Mouse (Mus musculus): Measurements from ENCODE around the gene Cfap45. TPM values are rescaled to one million over a fixed set of nuclear protein-coding genes. Genes with fewer than 3 reads are reported as not detected.

The Cfap45 gene
- polyA plus RNA-seq, 1 experiment = 0.20 TPM

DNA sequence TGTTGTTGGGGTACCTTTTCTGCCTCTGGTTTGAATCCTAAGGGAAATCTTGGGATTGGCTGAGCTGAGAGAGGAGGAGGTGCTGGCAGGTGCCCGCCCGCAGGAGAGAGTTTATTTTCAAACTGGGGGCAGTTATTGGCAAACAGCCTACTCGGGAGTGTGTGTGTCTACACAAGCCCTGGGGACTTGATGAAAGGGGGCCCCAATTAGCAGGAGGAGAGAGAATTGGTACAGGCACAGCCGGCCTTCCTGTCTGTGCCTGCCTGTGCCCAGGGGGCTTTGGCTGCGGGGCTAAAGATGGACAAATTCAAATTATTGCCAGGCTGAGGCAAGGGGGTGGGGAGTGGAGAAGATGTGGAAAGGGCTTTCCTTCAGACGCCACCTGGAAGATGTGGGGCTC lies 34.8 kb upstream of the Cfap45 start:
- no peak for DNase-seq (ENCODE audit: low read depth in 1 of 2, low spot score in 2 of 2)
- whole genome bisulfite sequencing = 78% methylated on average over 6 of the region's 6 CpGs
- TF ChIP-seq POLR2A (IDR thresholded peaks at IDR 0.05; ENCODE audit: low read depth, low read length) = no peak
- TF ChIP-seq CTCF (IDR thresholded peaks at IDR 0.05; ENCODE audit: extremely low read depth, insufficient read depth, insufficient read length, insufficient replicate concordance) = no peak
- Histone ChIP-seq H3K27me3 (ENCODE audit: control insufficient read depth, insufficient read depth, low read length) (no peaks in the 10 kb centered on the region), H3K36me3 (ENCODE audit: control insufficient read depth, insufficient read depth, low read length) (no peaks in the 10 kb centered on the region), H3K4me1 (ENCODE audit: control insufficient read depth, insufficient read depth, insufficient read length) (peaks cover 7% of the 10 kb centered on the region; the same call in 1 of the 2 replicates), H3K27ac (ENCODE audit: insufficient read depth, low read length) (no peak overlapping the region), H3K4me3 (ENCODE audit: extremely low read depth, insufficient read depth, insufficient read length) (no peak overlapping the region)

DNA sequence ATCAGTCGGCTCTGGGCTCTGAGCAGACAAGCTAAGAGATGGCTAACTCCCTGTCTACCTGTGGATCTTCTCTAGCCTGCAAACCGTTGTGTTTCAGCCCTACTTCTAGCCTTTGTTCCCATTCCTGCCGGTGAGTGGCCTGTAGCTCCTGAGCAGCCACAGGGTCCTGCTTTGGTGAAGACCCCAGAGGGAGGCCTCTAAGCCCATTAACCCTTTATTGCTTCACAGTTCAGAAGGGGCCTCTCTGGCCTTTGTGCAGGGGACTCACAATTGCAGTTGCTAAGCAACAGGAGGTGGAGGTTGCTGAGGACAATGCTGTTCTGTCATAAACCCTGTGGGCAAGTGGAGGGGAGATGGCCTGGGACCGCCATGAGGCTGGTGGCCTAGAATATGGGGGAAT lies 34.4 kb upstream of the Cfap45 start:
- WGBS = 78% methylated on average over 4 of the region's 4 CpGs
- H3K27me3 ChIP-seq (ENCODE audit: control insufficient read depth, insufficient read depth, low read length) = no peaks in the 10 kb centered on the region

DNA sequence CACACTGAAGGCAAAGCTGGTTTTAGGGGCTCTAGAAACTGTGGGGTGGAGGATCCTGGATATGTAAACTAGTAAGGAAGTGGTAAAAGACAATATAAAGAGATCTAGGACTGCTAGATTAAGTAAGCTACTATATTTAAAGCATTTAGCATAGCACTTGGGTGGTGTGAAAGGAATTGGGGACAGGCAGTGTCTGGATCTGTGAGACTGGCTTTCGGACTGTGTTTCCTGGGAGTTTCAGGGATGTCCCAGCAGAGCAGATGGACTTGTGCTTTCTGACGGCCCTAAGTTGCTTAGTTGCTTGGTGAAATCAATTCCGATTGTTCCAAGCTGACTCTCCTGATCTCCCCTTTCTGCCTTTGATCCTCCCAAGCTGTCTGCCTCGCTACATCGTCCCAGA lies 34.0 kb upstream of the Cfap45 start:
- WGBS = 87% methylated on average over 5 of the region's 5 CpGs
- Histone ChIP-seq H3K4me1 (ENCODE audit: control insufficient read depth, insufficient read depth, insufficient read length) (peaks cover 4% of the 10 kb centered on the region; the same call in 1 of the 2 replicates), H3K36me3 (ENCODE audit: control insufficient read depth, insufficient read depth, low read length) (no peaks in the 10 kb centered on the region), H3K27ac (ENCODE audit: insufficient read depth, low read length) (no peak overlapping the region), H3K4me3 (ENCODE audit: extremely low read depth, insufficient read depth, insufficient read length) (no peak overlapping the region), H3K27me3 (ENCODE audit: control insufficient read depth, insufficient read depth, low read length) (no peaks in the 10 kb centered on the region)
- TF ChIP-seq POLR2A (IDR thresholded peaks at IDR 0.05; ENCODE audit: low read depth, low read length) (no peak), CTCF (IDR thresholded peaks at IDR 0.05; ENCODE audit: extremely low read depth, insufficient read depth, insufficient read length, insufficient replicate concordance) (no peak)
- no peak for DNase-seq (ENCODE audit: low read depth in 1 of 2, low spot score in 2 of 2)

More for the DNA sequence above, 34.4 kb upstream of the Cfap45 start:
- no peak overlapping the region for H3K27ac ChIP-seq (ENCODE audit: insufficient read depth, low read length)
- no peaks in the 10 kb centered on the region for H3K36me3 ChIP-seq (ENCODE audit: control insufficient read depth, insufficient read depth, low read length)
- no peak overlapping the region for H3K4me3 ChIP-seq (ENCODE audit: extremely low read depth, insufficient read depth, insufficient read length)
- peaks cover 7% of the 10 kb centered on the region; the same call in 1 of the 2 replicates for H3K4me1 ChIP-seq (ENCODE audit: control insufficient read depth, insufficient read depth, insufficient read length)
- no peak for DNase-seq (ENCODE audit: low read depth in 1 of 2, low spot score in 2 of 2)
- TF ChIP-seq POLR2A (IDR thresholded peaks at IDR 0.05; ENCODE audit: low read depth, low read length) (no peak), CTCF (IDR thresholded peaks at IDR 0.05; ENCODE audit: extremely low read depth, insufficient read depth, insufficient read length, insufficient replicate concordance) (no peak)

DNA sequence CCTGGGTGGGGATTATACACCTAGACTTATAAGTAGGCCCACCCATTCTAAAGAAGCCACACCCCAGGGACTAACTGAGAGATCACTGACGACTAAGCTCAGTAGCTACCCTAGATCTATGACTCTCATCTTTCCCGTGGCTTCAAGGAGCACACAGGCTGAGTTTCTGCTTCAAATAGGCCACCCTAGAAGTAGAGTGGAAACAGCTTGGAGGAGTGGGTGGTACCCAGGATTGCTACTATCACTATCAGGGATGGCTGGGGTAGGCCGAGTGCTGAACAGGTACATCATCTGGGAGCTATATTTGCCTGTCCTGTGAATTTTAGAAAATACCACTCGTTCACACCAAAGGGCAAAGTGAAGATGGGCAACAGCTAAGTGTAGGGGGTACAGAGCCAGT lies 32.7 kb upstream of the Cfap45 start:
- TF ChIP-seq CTCF (IDR thresholded peaks at IDR 0.05; ENCODE audit: extremely low read depth, insufficient read depth, insufficient read length, insufficient replicate concordance) = no peak
- TF ChIP-seq POLR2A (IDR thresholded peaks at IDR 0.05; ENCODE audit: low read depth, low read length) = no peak
- H3K27me3 ChIP-seq (ENCODE audit: control insufficient read depth, insufficient read depth, low read length) = no peaks in the 10 kb centered on the region
- no peak for DNase-seq (ENCODE audit: low read depth in 1 of 2, low spot score in 2 of 2)
- H3K27ac ChIP-seq (ENCODE audit: insufficient read depth, low read length) = no peak overlapping the region
- no peak overlapping the region for H3K4me3 ChIP-seq (ENCODE audit: extremely low read depth, insufficient read depth, insufficient read length)
- 85% methylated on average over 4 of the region's 4 CpGs for WGBS
- no peaks in the 10 kb centered on the region; the same call in 1 of the 2 replicates for H3K4me1 ChIP-seq (ENCODE audit: control insufficient read depth, insufficient read depth, insufficient read length)
- no peaks in the 10 kb centered on the region for H3K36me3 ChIP-seq (ENCODE audit: control insufficient read depth, insufficient read depth, low read length)

DNA sequence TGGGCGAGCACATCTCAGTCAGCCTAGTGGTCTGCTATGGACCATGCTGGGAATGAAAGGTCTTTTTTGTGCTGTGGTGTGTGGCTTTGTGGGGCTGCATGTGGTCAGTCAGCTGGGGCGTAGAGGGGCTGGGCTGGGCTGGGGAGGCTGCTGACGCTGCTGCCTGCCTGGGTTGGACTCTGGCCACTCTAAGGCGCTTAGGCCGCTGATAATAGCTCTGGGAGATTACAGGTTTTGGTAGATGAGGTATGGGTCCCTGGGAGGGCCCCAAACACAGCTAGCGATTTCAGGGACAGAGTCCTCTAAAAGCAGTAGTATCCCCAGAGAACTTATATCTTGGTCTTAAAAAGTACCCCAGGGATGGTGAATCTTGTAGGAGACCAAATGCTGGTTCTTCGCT lies 31.8 kb upstream of the Cfap45 start:
- TF ChIP-seq POLR2A (IDR thresholded peaks at IDR 0.05; ENCODE audit: low read depth, low read length) = no peak
- TF ChIP-seq CTCF (IDR thresholded peaks at IDR 0.05; ENCODE audit: extremely low read depth, insufficient read depth, insufficient read length, insufficient replicate concordance) = no peak

DNA sequence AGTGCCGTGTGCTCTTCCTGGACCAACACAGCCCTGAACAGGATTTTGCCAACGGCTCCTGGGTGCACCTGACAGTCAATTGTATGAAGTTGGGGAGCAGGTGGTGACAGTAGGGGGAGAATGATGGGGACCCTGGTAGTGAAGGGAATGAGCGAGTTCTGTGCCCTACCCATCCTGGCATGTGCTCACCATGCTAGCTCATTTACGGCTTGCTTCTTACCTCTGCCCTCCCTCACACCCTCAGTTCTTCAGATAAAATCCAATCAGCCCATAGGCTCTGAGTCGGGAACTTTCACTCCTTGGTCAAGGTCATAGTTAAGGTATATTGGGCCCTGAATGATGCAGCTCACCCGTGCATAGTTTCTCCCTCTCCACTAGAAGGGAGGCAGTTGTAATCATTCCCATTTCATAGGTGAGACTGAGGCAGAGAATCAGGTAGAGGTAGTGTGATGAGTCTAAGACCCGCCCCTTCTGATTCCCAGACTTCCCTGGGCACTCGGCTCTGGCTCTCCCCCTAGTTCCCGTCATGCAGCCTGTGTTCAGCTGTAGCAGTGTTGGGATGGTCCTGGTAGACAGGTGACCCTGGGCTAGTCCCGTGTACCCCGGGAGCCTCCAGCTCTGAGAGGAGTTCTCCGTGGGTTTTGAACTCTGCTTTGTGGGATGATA lies 30.9 kb upstream of the Cfap45 start:
- Histone ChIP-seq H3K4me1 (ENCODE audit: control insufficient read depth, insufficient read depth, insufficient read length) (no peaks in the 10 kb centered on the region; the same call in 1 of the 2 replicates), H3K27ac (ENCODE audit: insufficient read depth, low read length) (no peak overlapping the region), H3K4me3 (ENCODE audit: extremely low read depth, insufficient read depth, insufficient read length) (no peak overlapping the region), H3K27me3 (ENCODE audit: control insufficient read depth, insufficient read depth, low read length) (no peaks in the 10 kb centered on the region), H3K36me3 (ENCODE audit: control insufficient read depth, insufficient read depth, low read length) (no peaks in the 10 kb centered on the region)
- WGBS = 71% methylated on average over 12 of the region's 12 CpGs
- DNase-seq (ENCODE audit: low read depth in 1 of 2, low spot score in 2 of 2) = no peak
- TF ChIP-seq POLR2A (IDR thresholded peaks at IDR 0.05; ENCODE audit: low read depth, low read length) (no peak), CTCF (IDR thresholded peaks at IDR 0.05; ENCODE audit: extremely low read depth, insufficient read depth, insufficient read length, insufficient replicate concordance) (no peak)

More for the DNA sequence above, 31.8 kb upstream of the Cfap45 start:
- Histone ChIP-seq H3K27ac (ENCODE audit: insufficient read depth, low read length) (no peak overlapping the region), H3K36me3 (ENCODE audit: control insufficient read depth, insufficient read depth, low read length) (no peaks in the 10 kb centered on the region), H3K4me3 (ENCODE audit: extremely low read depth, insufficient read depth, insufficient read length) (no peak overlapping the region), H3K27me3 (ENCODE audit: control insufficient read depth, insufficient read depth, low read length) (no peaks in the 10 kb centered on the region), H3K4me1 (ENCODE audit: control insufficient read depth, insufficient read depth, insufficient read length) (no peaks in the 10 kb centered on the region; the same call in 1 of the 2 replicates)
- no peak for DNase-seq (ENCODE audit: low read depth in 1 of 2, low spot score in 2 of 2)
- WGBS = 81% methylated on average over 7 of the region's 7 CpGs

DNA sequence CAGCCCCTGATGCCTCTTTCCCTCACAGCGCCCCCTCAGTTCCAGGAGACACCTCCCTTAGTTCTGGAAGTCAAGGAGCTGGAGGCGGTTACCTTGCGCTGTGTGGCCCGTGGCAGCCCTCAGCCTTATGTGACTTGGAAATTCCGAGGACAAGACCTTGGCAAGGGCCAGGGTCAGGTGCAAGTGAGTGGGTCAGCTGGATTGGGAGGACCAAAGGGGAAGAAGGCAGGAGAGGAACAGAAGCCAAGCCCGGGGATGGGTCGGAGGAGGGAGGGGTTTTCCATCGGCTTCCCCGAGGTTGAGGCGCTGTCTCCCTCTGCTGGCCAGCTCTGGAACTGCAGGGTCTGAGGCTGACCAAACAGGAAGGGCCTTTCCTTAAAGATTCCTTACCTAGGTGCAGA lies 30.3 kb upstream of the Cfap45 start:
- no peak overlapping the region for H3K27ac ChIP-seq (ENCODE audit: insufficient read depth, low read length)
- peak; percentile 25 to 80 for DNase-seq (ENCODE audit: low read depth in 1 of 2, low spot score in 2 of 2)
- H3K27me3 ChIP-seq (ENCODE audit: control insufficient read depth, insufficient read depth, low read length) = no peaks in the 10 kb centered on the region
- no peaks in the 10 kb centered on the region; the same call in 1 of the 2 replicates for H3K4me1 ChIP-seq (ENCODE audit: control insufficient read depth, insufficient read depth, insufficient read length)
- H3K4me3 ChIP-seq (ENCODE audit: extremely low read depth, insufficient read depth, insufficient read length) = peak overlapping the region; percentile 40; the same call in 1 of the 2 replicates
- no peak for TF ChIP-seq POLR2A (IDR thresholded peaks at IDR 0.05; ENCODE audit: low read depth, low read length)
- TF ChIP-seq CTCF (IDR thresholded peaks at IDR 0.05; ENCODE audit: extremely low read depth, insufficient read depth, insufficient read length, insufficient replicate concordance) = peak; percentile 100
- 17% methylated on average over 10 of the region's 10 CpGs for WGBS
- no peaks in the 10 kb centered on the region for H3K36me3 ChIP-seq (ENCODE audit: control insufficient read depth, insufficient read depth, low read length)
